Mouse (Mus musculus) liver, embryonic 16.5 days (tissue): Measurements from ENCODE around the gene Csk. TPM values are rescaled to one million over a fixed set of nuclear protein-coding genes. Genes with fewer than 3 reads are reported as not detected.

Experiments used
- ATAC-seq: fragments of 200-750 bp; cut with Nextera tagmentation; 2 replicates; pipeline ENCODE4 v1.8.0; 2017; ENCODE audit warnings: low read depth, mild to moderate bottlenecking, moderate number of reproducible peaks, moderate library complexity
- H3K27ac ChIP-seq: fragments of 300-500 bp; sonication (generic); 2 replicates; pipeline ENCODE4 v1.5.1; 2014; ENCODE audit warnings: mild to moderate bottlenecking, low read length
- H3K27me3 ChIP-seq: fragments of 300-500 bp; sonication (generic); 2 replicates; pipeline ENCODE4 v1.6.1; 2014; ENCODE audit warnings: low read depth, low read length, mixed read lengths; ENCODE audit not compliant: control insufficient read depth, insufficient read depth
- H3K36me3 ChIP-seq: fragments of 300-500 bp; sonication (generic); 2 replicates; pipeline ENCODE4 v1.6.1; 2014; ENCODE audit warnings: mild to moderate bottlenecking; ENCODE audit not compliant: control insufficient read depth, insufficient read depth
- H3K4me1 ChIP-seq: fragments of 300-500 bp; sonication (generic); 2 replicates; pipeline ENCODE4 v1.6.1; 2014; ENCODE audit warnings: low read depth, low read length, mixed read lengths; ENCODE audit not compliant: control insufficient read depth
- H3K4me2 ChIP-seq: fragments of 300-500 bp; sonication (generic); 2 replicates; pipeline ENCODE4 v1.6.1; 2014; ENCODE audit warnings: low read depth, low read length, mixed read lengths
- H3K4me3 ChIP-seq: fragments of 300-500 bp; sonication (generic); 2 replicates; pipeline ENCODE4 v1.5.1; 2014; ENCODE audit warnings: low read depth, mild to moderate bottlenecking, low read length
- H3K9ac ChIP-seq: fragments of 300-500 bp; sonication (generic); 2 replicates; pipeline ENCODE4 v1.6.1; 2014; ENCODE audit warnings: low read depth, low read length
- H3K9me3 ChIP-seq: fragments of 300-500 bp; sonication (generic); replicated peaks from 2 replicates; pipeline ENCODE4 v1.6.1; 2016; ENCODE audit warnings: low read length; ENCODE audit not compliant: control insufficient read depth
- WGBS: fragments of 180-500 bp; shearing (Covaris S2); extraction: QIAGEN DNeasy Blood & Tissue Kit; methylation state at CpG from one replicate; pipeline ENCODE4 v1.1.7; 2014; ENCODE audit not compliant: insufficient replicate concordance; 5-methylcytosine and 5-hydroxymethylcytosine counted together
- polyA plus RNA-seq: library from polyadenylated mRNA; unstranded; fragments of >200 nt; fragmentation: Nextera tagmentation; extraction: Ambion mirVana; gene quantifications from 2 replicates; pipeline ENCODE4 v1.2.1, GENCODE M21; 2015

The Csk gene
- polyA plus RNA-seq, 1 experiment from 2014 or later: 13.5 TPM

DNA sequence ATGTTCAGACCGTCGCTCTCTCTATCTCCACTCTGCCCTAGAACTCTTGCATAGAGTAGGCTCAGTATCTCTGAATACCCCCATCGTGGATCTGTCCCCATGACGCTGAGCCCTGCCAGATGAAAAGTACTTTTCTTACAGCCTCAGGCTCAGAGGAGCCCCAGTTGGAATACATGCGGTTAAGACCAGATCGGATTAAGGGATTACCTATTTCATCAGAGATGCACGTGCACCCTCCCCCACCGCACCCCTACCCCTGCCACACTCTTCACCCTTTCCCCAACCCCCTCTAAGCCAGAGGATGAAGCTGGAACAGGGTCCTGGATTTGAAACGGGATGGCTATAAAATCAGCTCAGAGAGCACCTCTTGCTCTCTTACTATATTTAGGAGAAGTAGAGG is 47.9 kb downstream of the Csk start:
- Histone ChIP-seq H3K36me3 (no peaks in the 10 kb centered on the region), H3K4me3 (no peak overlapping the region), H3K9me3 (no peaks in the 10 kb centered on the region), H3K27ac (no peak overlapping the region), H3K4me1 (peaks cover 4% of the 10 kb centered on the region), H3K9ac (no peak overlapping the region), H3K4me2 (no peak overlapping the region), H3K27me3 (peaks cover 18% of the 10 kb centered on the region)
- ATAC-seq: no peak
- WGBS: 19% methylated on average over 9 of the region's 9 CpGs

DNA sequence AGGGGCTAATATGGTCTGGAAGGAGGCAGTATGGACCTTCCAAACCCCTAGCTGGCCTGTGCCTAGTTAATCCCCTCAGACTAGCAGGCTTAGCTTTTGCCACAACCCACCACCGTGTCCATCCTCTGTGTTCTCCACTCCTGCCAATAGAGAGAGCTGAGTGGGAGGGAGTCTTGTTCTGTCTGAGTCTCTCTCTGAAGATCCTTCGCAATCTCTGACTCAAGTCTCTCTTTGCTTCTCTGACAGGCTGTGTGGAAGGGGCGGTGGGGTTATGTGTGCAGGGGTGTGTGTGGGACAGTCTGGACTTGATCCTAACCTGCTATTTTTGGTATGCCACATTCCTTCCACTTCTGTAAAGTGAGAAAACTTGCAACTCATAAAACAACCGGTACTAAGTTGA is 48.6 kb downstream of the Csk start:
- peaks cover 18% of the 10 kb centered on the region for H3K27me3 ChIP-seq
- peaks cover 7% of the 10 kb centered on the region for H3K4me1 ChIP-seq
- no peaks in the 10 kb centered on the region for H3K9me3 ChIP-seq
- H3K4me3 ChIP-seq: no peak overlapping the region
- no peak overlapping the region for H3K4me2 ChIP-seq
- no peaks in the 10 kb centered on the region for H3K36me3 ChIP-seq
- no peak overlapping the region for H3K9ac ChIP-seq
- WGBS: 58% methylated on average over 4 of the region's 4 CpGs
- no peak for ATAC-seq
- no peak overlapping the region for H3K27ac ChIP-seq

DNA sequence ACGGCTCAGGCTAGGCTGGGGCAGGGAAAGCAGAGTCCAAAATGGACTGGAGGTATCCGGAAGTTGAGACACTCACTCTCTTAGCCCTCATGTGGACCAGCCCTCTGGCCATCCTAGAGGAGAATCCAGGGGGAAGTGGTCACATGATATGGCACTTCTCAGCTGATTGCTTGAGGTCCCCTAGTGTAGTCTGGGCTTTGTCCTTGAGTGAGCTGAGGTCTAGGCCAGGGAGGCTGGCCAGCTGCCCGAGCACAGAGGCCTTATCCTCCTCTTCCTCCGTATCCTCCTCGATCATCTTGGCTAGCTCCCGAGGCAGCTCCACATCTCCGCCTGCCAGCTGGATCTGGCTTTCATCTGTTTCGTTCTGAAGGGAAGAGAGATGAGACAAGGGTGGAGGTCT is 51.3 kb downstream of the Csk start:
- no peak overlapping the region for H3K4me3 ChIP-seq
- H3K4me1 ChIP-seq: peaks cover 7% of the 10 kb centered on the region
- peaks cover 18% of the 10 kb centered on the region for H3K27me3 ChIP-seq
- no peak overlapping the region for H3K27ac ChIP-seq
- no peak overlapping the region for H3K9ac ChIP-seq
- no peaks in the 10 kb centered on the region for H3K9me3 ChIP-seq
- ATAC-seq: no peak
- WGBS: 46% methylated on average over 8 of the region's 8 CpGs
- no peaks in the 10 kb centered on the region for H3K36me3 ChIP-seq
- H3K4me2 ChIP-seq: no peak overlapping the region

DNA sequence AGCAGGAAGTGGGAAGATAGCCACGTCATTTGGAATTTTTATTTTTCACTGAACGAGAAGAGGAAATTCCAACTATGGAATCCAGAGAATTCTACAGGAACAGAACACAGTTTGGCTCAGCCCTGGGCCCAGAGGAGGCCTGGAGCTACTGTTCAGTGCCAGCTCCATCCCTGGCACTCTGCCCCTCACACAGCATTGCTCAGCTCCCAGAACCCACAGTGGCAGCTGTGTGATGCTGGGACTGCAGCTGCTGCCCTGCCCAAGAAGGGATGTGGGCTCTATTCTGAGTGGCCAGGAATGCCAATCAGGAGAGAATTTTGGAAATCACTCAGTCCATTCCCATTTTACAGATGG is 52.1 kb downstream of the Csk start:
- H3K9ac ChIP-seq: no peak overlapping the region
- ATAC-seq: no peak
- no peaks in the 10 kb centered on the region for H3K36me3 ChIP-seq
- H3K27me3 ChIP-seq: peaks cover 17% of the 10 kb centered on the region
- H3K9me3 ChIP-seq: no peaks in the 10 kb centered on the region
- peaks cover 7% of the 10 kb centered on the region for H3K4me1 ChIP-seq
- H3K27ac ChIP-seq: no peak overlapping the region
- 33% methylated on average over 2 of the region's 2 CpGs for WGBS
- no peak overlapping the region for H3K4me3 ChIP-seq
- H3K4me2 ChIP-seq: no peak overlapping the region

DNA sequence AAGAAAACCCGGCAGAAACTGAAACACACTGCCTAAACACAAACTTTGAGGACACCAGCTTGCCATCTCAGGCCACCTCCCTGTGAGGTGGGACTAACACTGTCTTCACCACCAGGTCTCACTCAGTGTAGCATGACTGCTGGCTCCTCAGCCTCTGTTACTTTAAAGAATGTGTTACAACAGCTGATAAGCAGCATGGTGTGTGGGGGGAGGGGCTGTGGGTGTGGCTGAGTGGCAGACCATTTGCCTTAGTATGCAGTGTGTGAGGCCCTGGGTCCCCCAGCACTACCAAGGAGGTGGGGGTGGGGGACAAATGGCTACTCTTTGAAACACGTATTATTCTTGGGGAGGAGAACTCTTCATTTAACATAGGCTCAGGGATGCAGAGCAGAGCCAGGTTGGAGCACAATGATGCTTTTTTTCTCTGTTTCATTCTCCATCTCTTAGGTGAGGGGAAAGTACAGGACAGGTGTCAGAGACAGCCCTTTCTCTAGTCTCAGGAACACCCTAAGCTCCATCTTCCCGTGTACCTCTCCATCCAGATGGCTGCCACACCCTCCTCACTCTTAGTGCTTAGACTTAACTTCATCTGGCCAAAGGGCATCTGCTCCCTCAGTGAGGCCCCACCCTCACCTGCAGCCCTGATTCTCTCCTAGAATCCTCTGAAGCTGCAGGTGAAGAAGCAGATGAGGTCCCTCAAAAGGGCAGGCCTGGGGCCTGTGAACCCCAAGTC is 52.6 kb downstream of the Csk start:
- H3K27ac ChIP-seq: no peak overlapping the region
- no peak overlapping the region for H3K4me3 ChIP-seq
- no peak overlapping the region for H3K4me2 ChIP-seq
- H3K4me1 ChIP-seq: peaks cover 7% of the 10 kb centered on the region
- WGBS: 17% methylated on average over 3 of the region's 3 CpGs
- no peaks in the 10 kb centered on the region for H3K9me3 ChIP-seq
- peaks cover 11% of the 10 kb centered on the region; the same call in 1 of the 2 replicates for H3K27me3 ChIP-seq
- ATAC-seq: 0 out of 2 replicates have a peak, but pooled peaks have one; percentile 24
- no peaks in the 10 kb centered on the region for H3K36me3 ChIP-seq
- H3K9ac ChIP-seq: no peak overlapping the region

DNA sequence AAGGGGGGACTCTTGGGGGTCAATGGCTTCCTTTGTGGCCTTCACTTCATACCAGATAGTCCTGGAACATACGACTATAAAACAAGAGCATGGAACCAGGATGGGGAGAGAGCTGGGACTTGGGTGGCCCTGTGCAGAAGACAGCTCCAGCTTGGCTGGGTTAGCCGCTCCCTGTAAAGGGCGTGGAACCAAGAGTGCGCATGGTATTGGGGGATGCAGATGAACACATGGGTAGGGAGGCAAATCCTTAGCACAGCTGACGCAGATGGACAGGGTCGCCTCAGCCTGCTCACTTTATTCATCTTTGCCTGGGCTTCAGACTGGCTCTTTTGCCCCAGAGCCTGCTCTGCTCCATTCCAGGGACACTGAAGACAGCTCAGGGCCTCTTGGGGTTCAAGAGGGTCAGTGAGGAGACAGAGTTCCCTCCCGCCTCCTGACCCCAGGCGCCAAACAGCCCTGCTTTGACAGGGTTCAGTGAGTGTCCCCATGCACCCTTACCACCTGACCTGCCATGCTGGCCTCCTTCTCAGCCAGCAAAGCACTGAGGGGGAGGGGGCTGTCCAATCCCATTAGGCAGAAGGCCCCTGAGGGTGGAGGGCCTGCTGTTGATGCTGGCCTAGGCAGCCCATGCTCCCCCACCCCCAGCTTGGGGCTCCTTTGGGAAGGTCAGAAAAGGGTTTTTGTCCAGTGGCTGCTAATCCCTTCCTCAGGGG is 54.4 kb downstream of the Csk start:
- peaks cover 10% of the 10 kb centered on the region for H3K4me1 ChIP-seq
- H3K36me3 ChIP-seq: no peaks in the 10 kb centered on the region
- ATAC-seq: no peak
- WGBS: 53% methylated on average over 8 of the region's 8 CpGs
- no peak overlapping the region for H3K4me2 ChIP-seq
- H3K4me3 ChIP-seq: no peak overlapping the region
- H3K9ac ChIP-seq: no peak overlapping the region
- no peak overlapping the region for H3K27ac ChIP-seq
- 0 out of 2 replicates have a peak, but pooled peaks cover 2% of the 10 kb centered on the region for H3K27me3 ChIP-seq
- no peaks in the 10 kb centered on the region for H3K9me3 ChIP-seq

DNA sequence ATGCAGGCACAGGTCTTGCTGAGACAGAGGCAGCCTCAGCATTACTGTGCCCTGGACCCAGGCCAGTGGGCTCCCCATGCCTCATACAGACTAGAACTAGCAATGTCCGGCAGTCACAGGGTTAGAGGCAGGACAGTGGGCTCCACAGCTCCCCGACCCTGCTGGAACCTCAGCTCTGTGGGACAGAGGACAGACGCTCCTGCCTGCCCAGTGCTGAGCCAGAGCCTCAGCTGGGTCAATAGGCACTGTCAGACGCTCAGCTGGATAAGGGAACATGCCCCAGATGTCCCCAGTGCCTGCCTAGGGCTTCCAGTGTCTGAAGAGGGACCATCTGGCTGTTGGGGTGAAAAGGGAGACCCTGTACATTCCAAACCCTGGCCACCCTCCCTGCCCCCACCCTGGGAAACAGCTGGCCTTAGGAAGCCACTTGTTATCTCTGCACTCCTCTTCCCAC is 55.5 kb downstream of the Csk start:
- H3K27me3 ChIP-seq: no peaks in the 10 kb centered on the region
- no peak overlapping the region for H3K4me2 ChIP-seq
- H3K9me3 ChIP-seq: no peaks in the 10 kb centered on the region
- no peak overlapping the region for H3K27ac ChIP-seq
- H3K36me3 ChIP-seq: no peaks in the 10 kb centered on the region
- no peak for ATAC-seq
- WGBS: 40% methylated on average over 4 of the region's 4 CpGs
- no peak overlapping the region for H3K9ac ChIP-seq
- peaks cover 12% of the 10 kb centered on the region for H3K4me1 ChIP-seq
- no peak overlapping the region for H3K4me3 ChIP-seq

DNA sequence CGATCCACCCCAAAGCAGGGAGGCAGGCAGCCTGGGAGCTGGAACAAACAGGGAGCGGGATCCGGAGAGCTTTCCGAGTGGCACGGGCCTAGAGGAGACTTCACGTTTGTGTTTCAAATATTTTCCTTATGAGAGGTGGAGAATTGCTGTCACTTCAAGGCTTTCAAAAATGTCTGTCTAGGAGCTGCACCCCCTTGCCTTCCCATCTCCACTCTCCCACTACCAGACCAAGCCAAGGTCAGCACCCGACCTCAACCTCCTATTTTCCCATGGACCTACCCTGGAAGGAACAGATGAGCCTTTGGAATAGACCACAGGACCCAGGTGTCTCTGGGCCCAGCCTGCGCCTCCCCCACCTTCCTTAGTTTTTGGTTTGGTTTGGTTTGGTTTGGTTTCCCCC is 56.2 kb downstream of the Csk start:
- Histone ChIP-seq H3K27me3 (no peaks in the 10 kb centered on the region), H3K9ac (no peak overlapping the region), H3K9me3 (no peaks in the 10 kb centered on the region), H3K4me1 (peaks cover 12% of the 10 kb centered on the region), H3K36me3 (no peaks in the 10 kb centered on the region), H3K27ac (no peak overlapping the region), H3K4me3 (no peak overlapping the region), H3K4me2 (no peak overlapping the region)
- no peak for ATAC-seq
- WGBS: 80% methylated on average over 8 of the region's 8 CpGs

DNA sequence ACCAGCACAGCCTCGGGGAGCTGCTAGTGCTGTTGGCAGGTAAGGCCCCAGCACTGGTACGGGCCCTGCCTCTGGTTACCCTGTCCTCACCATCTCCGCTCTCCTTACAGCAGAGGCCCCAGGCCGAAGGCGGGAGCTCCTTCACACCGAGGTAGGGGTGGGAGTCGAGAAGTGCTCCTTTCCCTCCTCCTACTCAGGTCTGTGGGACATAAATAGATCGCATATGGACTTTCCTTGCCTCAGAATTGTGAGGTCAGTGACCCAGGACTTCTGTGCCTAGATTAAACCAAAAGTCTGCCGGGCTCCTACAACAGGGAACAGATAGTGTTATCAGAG is 59.3 kb downstream of the Csk start:
- H3K27ac ChIP-seq: no peak overlapping the region
- ATAC-seq: no peak
- no peaks in the 10 kb centered on the region for H3K9me3 ChIP-seq
- peaks cover 14% of the 10 kb centered on the region for H3K4me1 ChIP-seq
- 71% methylated on average over 9 of the region's 9 CpGs for WGBS
- H3K36me3 ChIP-seq: no peaks in the 10 kb centered on the region
- H3K4me2 ChIP-seq: no peak overlapping the region
- no peak overlapping the region for H3K4me3 ChIP-seq
- no peak overlapping the region for H3K9ac ChIP-seq
- H3K27me3 ChIP-seq: no peaks in the 10 kb centered on the region
